Mouse (Mus musculus): Measurements from ENCODE around the gene Slc44a2. TPM values are rescaled to one million over a fixed set of nuclear protein-coding genes. Genes with fewer than 3 reads are reported as not detected.
"Not testable (repeated sequence)": the region's sequence is repeated elsewhere in the genome, so short reads cannot be mapped to it uniquely, and the experiment has no call there.

Slc44a2 gene
- polyA plus RNA-seq, 1 experiment from 2014 or later = 58.6 TPM

DNA sequence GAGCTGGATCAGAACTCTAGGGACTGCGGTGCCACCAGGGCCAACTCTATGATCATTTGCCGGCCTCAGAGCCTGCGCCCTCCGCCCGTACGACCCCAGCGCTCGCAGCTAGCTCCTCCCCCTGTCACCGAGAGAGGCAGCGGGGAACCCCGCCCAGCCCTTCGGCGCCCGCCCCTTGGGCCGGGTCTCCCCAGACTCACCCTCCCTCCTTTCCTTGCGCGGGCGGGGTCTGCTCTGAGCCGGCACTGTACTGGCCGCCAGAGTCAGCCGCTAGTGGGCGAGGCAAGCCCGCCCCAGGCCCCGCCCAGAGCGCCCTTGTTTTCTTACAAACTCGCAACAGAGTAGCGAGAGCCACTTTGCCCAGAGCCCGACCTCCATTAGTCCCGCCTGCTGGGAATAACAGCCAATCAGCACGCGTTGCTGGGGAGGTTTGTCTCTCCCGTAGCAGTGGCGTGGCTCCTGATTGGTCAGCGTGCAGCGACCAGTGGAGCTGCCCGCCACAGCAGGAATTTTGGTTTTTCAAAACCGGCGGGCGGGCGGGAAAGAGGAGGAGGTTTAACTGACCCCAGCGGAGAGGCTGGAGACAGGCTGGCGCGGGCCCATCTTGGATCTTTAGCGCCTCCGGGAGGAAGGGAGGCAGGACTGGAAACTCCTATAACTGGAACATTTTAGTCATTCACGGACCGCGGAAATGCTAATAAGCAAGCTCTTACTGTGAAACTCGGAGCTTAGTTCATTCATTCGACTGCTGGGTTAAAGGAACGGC, 29.3 kb upstream of the Slc44a2 start, which contains the start of gene Cdkn2d:
Gene Cdkn2d (minus strand): TSS at position 386 of the 766 bp plus-strand sequence.
- peak; percentile 96 for ATAC-seq (ENCODE audit: low FRiP score)
- H3K9me3 ChIP-seq (ENCODE audit: control insufficient read depth, low read length) = no peaks in the 10 kb centered on the region
- peak within 1 kb of the TSS; percentile 54 for H3K4me2 ChIP-seq
- H3K27ac ChIP-seq (ENCODE audit: low read depth, low read length) = peak within 1 kb of the TSS; percentile 81
- H3K4me3 ChIP-seq (ENCODE audit: low read depth, low read length) = peak within 1 kb of the TSS; percentile 71
- peak within 1 kb of the TSS; percentile 73 for H3K9ac ChIP-seq (ENCODE audit: low read length)
- H3K27me3 ChIP-seq (ENCODE audit: control insufficient read depth, insufficient read depth, low read length) = no peaks in the 10 kb centered on the region
- under 1% methylated on average over 51 of the region's 51 CpGs for WGBS
- DNase-seq (ENCODE audit: low spot score, missing footprints) = peak; percentile 100
- H3K4me1 ChIP-seq (ENCODE audit: control insufficient read depth, insufficient read depth, low read length) = peaks cover 30% of the 10 kb centered on the region
- H3K36me3 ChIP-seq (ENCODE audit: control insufficient read depth, insufficient read depth, low read length) = no peaks in the 10 kb centered on the region; the same call in 1 of the 2 replicates

DNA sequence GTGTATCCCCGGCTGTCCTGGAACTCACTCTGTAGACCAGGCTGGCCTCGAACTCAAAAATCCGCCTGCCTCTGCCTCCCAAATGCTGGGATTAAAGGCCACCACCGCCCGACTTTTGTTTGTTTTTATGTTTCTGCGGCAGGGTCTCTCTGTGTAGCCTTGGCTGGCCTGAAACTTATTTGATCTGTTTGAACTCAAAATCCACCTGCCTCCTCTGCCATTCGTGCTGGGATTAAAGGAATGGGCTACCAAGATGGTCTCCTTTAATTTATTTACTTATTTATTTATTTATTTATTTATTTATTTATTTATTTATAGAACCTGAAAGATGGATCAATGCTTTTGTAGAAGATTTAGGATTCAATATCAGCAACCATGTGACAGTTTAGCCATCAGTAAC, 28.6 kb upstream of the Slc44a2 start:
- peak overlapping the region; percentile 58 for H3K9ac ChIP-seq (ENCODE audit: low read length)
- H3K4me3 ChIP-seq (ENCODE audit: low read depth, low read length) = peak overlapping the region; percentile 71
- H3K4me1 ChIP-seq (ENCODE audit: control insufficient read depth, insufficient read depth, low read length) = peaks cover 26% of the 10 kb centered on the region
- not testable (repeated sequence) for ATAC-seq (ENCODE audit: low FRiP score); H3K36me3 ChIP-seq (ENCODE audit: control insufficient read depth, insufficient read depth, low read length); DNase-seq (ENCODE audit: low spot score, missing footprints); H3K9me3 ChIP-seq (ENCODE audit: control insufficient read depth, low read length); H3K27me3 ChIP-seq (ENCODE audit: control insufficient read depth, insufficient read depth, low read length)
- peak overlapping the region; percentile 40 for H3K4me2 ChIP-seq
- H3K27ac ChIP-seq (ENCODE audit: low read depth, low read length) = peak overlapping the region; percentile 81
- WGBS = 24% methylated on average over 7 of the region's 7 CpGs

DNA sequence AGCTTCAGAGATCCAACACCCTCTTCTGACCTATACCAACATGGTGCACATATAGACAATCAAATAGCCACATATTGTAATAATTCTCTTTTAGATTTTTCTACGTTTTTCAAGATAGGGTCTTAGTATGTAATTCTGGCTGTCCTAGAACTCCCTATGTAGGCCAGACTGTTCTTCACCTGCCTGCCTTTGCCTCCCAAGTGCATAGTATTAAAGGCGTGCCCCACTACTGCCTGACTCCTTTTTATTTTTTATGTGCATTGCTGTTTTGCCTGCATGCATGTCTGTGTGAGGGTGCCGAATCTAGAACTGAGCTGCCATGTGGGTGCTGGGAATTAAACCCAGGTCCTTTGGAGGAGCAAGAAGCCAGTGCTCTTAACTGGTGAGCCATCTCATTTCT, 28.2 kb upstream of the Slc44a2 start:
- H3K9ac ChIP-seq (ENCODE audit: low read length) = no peak overlapping the region; the same call in 1 of the 2 replicates
- no peaks in the 10 kb centered on the region; the same call in 1 of the 2 replicates for H3K36me3 ChIP-seq (ENCODE audit: control insufficient read depth, insufficient read depth, low read length)
- peaks cover 22% of the 10 kb centered on the region for H3K4me1 ChIP-seq (ENCODE audit: control insufficient read depth, insufficient read depth, low read length)
- DNase-seq (ENCODE audit: low spot score, missing footprints) (no peak), ATAC-seq (ENCODE audit: low FRiP score) (no peak)
- no peak overlapping the region for H3K27ac ChIP-seq (ENCODE audit: low read depth, low read length)
- H3K4me3 ChIP-seq (ENCODE audit: low read depth, low read length) = no peak overlapping the region
- no peaks in the 10 kb centered on the region for H3K27me3 ChIP-seq (ENCODE audit: control insufficient read depth, insufficient read depth, low read length)
- H3K4me2 ChIP-seq = no peak overlapping the region; the same call in 1 of the 2 replicates
- WGBS = 84% methylated on average over 3 of the region's 3 CpGs
- no peaks in the 10 kb centered on the region for H3K9me3 ChIP-seq (ENCODE audit: control insufficient read depth, low read length)

DNA sequence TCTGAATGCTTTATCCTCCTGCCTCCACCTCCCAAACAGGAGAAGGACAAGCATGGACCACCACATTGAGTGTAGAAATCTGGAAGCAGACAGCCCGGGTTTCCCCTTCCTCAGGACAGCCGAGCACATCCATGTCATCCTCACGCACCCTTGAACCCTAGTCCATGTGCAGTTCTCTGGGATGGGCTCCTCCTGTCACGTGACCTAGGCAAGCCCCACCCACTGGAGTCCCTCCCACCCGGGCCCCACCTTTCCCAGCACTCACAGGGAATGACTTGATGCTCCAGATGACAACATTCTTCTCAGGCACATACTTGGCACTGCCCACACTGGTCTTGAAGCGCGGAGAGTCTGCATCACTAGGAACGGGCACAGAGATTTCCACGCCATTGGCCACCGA, 21.5 kb upstream of the Slc44a2 start:
- ATAC-seq (ENCODE audit: low FRiP score) (no peak), DNase-seq (ENCODE audit: low spot score, missing footprints) (no peak)
- 85% methylated on average over 10 of the region's 10 CpGs for WGBS
- Histone ChIP-seq H3K36me3 (ENCODE audit: control insufficient read depth, insufficient read depth, low read length) (no peaks in the 10 kb centered on the region), H3K4me2 (no peak overlapping the region), H3K27ac (ENCODE audit: low read depth, low read length) (no peak overlapping the region), H3K27me3 (ENCODE audit: control insufficient read depth, insufficient read depth, low read length) (no peaks in the 10 kb centered on the region), H3K9ac (ENCODE audit: low read length) (no peak overlapping the region), H3K4me1 (ENCODE audit: control insufficient read depth, insufficient read depth, low read length) (no peaks in the 10 kb centered on the region), H3K9me3 (ENCODE audit: control insufficient read depth, low read length) (no peaks in the 10 kb centered on the region), H3K4me3 (ENCODE audit: low read depth, low read length) (no peak overlapping the region)

DNA sequence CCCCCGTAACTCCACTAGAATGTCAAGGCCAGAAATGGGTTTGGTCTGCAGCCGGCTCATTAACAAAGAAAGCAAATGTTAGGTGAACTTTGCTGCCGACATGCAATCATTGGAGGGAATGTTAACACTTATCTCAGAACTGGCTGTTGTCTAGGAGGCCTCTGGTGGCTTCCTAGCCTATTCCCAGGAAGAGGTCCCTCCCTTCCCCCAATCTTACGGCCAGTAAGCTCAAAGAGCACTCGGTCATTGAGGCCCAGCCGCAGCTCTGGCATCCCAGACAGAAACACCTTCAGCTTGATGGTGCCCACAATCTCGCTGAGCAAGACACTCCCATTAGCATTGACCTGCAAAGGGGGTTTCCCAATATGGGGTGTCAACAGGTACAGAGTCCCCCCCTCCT, 15.4 kb upstream of the Slc44a2 start:
- 91% methylated on average over 7 of the region's 7 CpGs for WGBS
- Histone ChIP-seq H3K4me3 (ENCODE audit: low read depth, low read length) (no peak overlapping the region), H3K4me2 (no peak overlapping the region), H3K27ac (ENCODE audit: low read depth, low read length) (no peak overlapping the region), H3K4me1 (ENCODE audit: control insufficient read depth, insufficient read depth, low read length) (no peaks in the 10 kb centered on the region), H3K9ac (ENCODE audit: low read length) (no peak overlapping the region), H3K9me3 (ENCODE audit: control insufficient read depth, low read length) (no peaks in the 10 kb centered on the region), H3K36me3 (ENCODE audit: control insufficient read depth, insufficient read depth, low read length) (no peaks in the 10 kb centered on the region), H3K27me3 (ENCODE audit: control insufficient read depth, insufficient read depth, low read length) (no peaks in the 10 kb centered on the region)
- DNase-seq (ENCODE audit: low spot score, missing footprints) (no peak), ATAC-seq (ENCODE audit: low FRiP score) (no peak)

DNA sequence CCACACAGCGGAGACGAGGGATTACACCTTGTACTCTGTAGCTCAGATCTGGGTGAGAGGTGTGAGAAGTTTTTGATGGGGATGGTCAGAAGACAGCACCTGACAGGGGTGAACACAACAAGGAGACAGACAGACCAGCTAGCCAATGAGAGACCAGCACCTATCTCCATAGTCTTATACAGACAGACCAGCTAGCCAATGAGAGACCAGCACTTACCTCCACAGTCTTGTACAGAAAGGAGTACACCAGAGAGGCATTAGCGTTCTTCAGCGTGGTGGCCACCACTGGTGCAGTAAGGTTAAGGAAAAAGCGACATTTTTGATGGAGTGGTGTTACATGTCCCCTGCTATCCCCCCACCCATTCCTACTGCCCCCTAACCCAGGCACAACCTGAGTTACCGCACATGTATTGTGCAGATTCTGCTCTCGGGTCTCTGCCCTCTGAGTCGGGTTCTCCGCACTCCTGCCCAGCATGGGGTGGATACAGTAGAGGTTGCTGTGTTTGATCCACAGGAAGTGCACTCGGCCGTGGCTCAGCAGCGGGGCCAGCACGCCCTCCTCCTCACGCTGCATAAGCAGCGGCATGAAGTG, 11.3 kb upstream of the Slc44a2 start:
- no peaks in the 10 kb centered on the region for H3K36me3 ChIP-seq (ENCODE audit: control insufficient read depth, insufficient read depth, low read length)
- no peak overlapping the region for H3K27ac ChIP-seq (ENCODE audit: low read depth, low read length)
- no peaks in the 10 kb centered on the region for H3K4me1 ChIP-seq (ENCODE audit: control insufficient read depth, insufficient read depth, low read length)
- no peak for ATAC-seq (ENCODE audit: low FRiP score)
- no peak overlapping the region for H3K4me2 ChIP-seq
- H3K9ac ChIP-seq (ENCODE audit: low read length) = no peak overlapping the region
- no peak for DNase-seq (ENCODE audit: low spot score, missing footprints)
- no peak overlapping the region for H3K4me3 ChIP-seq (ENCODE audit: low read depth, low read length)
- no peaks in the 10 kb centered on the region for H3K9me3 ChIP-seq (ENCODE audit: control insufficient read depth, low read length)
- 76% methylated on average over 15 of the region's 15 CpGs for WGBS
- H3K27me3 ChIP-seq (ENCODE audit: control insufficient read depth, insufficient read depth, low read length) = peaks cover 15% of the 10 kb centered on the region

DNA sequence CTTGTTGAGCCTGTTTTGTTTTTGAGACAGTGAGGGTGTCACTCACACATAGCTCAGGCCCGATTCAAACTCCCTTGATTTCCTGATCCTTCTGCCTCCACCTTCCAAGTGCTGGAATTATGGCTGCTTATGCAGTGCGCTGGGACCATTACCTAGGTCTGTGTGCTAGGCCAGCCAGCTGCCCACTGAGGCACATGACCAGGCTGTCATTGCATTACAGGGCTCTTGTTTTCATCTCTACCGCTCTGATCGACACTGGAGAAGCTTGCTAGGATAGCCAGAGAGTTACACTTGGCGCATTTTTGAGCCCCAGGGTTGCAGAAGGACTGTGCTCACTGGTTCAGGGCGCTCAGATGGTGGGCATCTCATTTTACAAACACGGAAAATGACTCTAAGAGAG, 8.8 kb upstream of the Slc44a2 start:
- WGBS = 28% methylated on average over 7 of the region's 7 CpGs
- H3K4me3 ChIP-seq (ENCODE audit: low read depth, low read length) = no peak overlapping the region
- H3K9me3 ChIP-seq (ENCODE audit: control insufficient read depth, low read length) = no peaks in the 10 kb centered on the region
- no peaks in the 10 kb centered on the region for H3K4me1 ChIP-seq (ENCODE audit: control insufficient read depth, insufficient read depth, low read length)
- peaks cover 15% of the 10 kb centered on the region for H3K27me3 ChIP-seq (ENCODE audit: control insufficient read depth, insufficient read depth, low read length)
- ATAC-seq (ENCODE audit: low FRiP score) (no peak), DNase-seq (ENCODE audit: low spot score, missing footprints) (no peak)
- no peak overlapping the region for H3K27ac ChIP-seq (ENCODE audit: low read depth, low read length)
- no peaks in the 10 kb centered on the region for H3K36me3 ChIP-seq (ENCODE audit: control insufficient read depth, insufficient read depth, low read length)
- H3K9ac ChIP-seq (ENCODE audit: low read length) = no peak overlapping the region
- H3K4me2 ChIP-seq = no peak overlapping the region

DNA sequence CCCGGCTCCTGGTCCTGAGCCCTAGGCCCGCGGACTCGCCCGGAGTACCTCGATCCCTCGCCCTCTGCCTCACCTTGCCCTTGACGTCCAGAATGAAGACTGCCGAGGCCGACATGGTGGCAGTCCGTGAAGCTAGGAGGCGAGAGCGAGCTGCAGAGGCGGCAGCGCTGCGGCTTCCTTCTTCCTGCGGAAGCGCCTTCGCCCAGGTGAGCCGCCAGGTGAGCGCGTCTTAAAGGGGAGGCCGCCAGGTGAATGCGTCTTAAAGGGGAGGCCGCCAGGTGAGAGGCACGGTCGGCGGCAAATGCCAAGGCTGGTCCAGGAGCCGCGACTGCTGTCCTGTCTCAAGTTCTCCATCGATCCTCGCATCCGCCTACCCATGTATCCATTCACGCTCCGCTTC, 8.4 kb upstream of the Slc44a2 start, which contains the start of gene Ap1m2:
Gene Ap1m2 (minus strand): TSS at position 204 of the 400 bp plus-strand sequence.
- Histone ChIP-seq H3K4me2 (no peak within 1 kb of the TSS), H3K9ac (ENCODE audit: low read length) (no peak within 1 kb of the TSS), H3K27ac (ENCODE audit: low read depth, low read length) (no peak within 1 kb of the TSS), H3K4me1 (ENCODE audit: control insufficient read depth, insufficient read depth, low read length) (no peaks in the 10 kb centered on the region), H3K4me3 (ENCODE audit: low read depth, low read length) (no peak within 1 kb of the TSS), H3K9me3 (ENCODE audit: control insufficient read depth, low read length) (no peaks in the 10 kb centered on the region), H3K27me3 (ENCODE audit: control insufficient read depth, insufficient read depth, low read length) (peaks cover 15% of the 10 kb centered on the region), H3K36me3 (ENCODE audit: control insufficient read depth, insufficient read depth, low read length) (no peaks in the 10 kb centered on the region)
- ATAC-seq (ENCODE audit: low FRiP score) (no peak), DNase-seq (ENCODE audit: low spot score, missing footprints) (no peak)
- 11% methylated on average over 31 of the region's 35 CpGs for WGBS

DNA sequence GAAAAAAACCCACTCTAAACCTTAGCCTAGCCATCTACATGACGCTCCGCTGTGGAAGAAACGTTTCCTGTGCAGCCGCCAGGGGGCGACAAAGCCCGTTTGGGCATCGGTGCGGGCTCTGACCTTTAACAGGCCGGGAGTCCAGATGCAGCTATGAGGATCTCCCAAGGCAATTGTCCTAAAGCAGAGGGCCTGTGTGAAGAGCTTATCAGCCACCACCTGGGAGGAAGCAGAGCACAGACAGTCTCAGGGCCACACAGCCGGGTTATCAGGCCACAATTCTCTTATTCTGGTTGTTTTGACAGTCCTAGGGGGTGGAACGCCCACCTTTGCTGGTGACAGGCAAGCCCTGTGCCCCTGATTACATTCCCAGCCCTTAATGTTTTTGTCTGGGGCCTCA, 7.1 kb upstream of the Slc44a2 start:
- WGBS = 9% methylated on average over 11 of the region's 11 CpGs
- H3K4me3 ChIP-seq (ENCODE audit: low read depth, low read length) = no peak overlapping the region
- no peaks in the 10 kb centered on the region for H3K9me3 ChIP-seq (ENCODE audit: control insufficient read depth, low read length)
- H3K4me1 ChIP-seq (ENCODE audit: control insufficient read depth, insufficient read depth, low read length) = no peaks in the 10 kb centered on the region
- H3K27ac ChIP-seq (ENCODE audit: low read depth, low read length) = no peak overlapping the region
- DNase-seq (ENCODE audit: low spot score, missing footprints) = peak; percentile 99
- peaks cover 15% of the 10 kb centered on the region for H3K27me3 ChIP-seq (ENCODE audit: control insufficient read depth, insufficient read depth, low read length)
- peak; percentile 85 for ATAC-seq (ENCODE audit: low FRiP score)
- H3K4me2 ChIP-seq = no peak overlapping the region
- no peak overlapping the region for H3K9ac ChIP-seq (ENCODE audit: low read length)
- H3K36me3 ChIP-seq (ENCODE audit: control insufficient read depth, insufficient read depth, low read length) = no peaks in the 10 kb centered on the region
